Mouse (Mus musculus) kidney, adult 9 months (tissue): ENCODE results near the gene Pqlc3.
A peak's percentile ranks its signal among the peaks of the same experiment; 100 is the strongest.

ENCODE experiments used
- DNase-seq: peaks from one replicate; pipeline ENCODE4 v3.0.0; 2022

Gene Pqlc3

GRCm38 (mm10) chr12:17001211-17001610, 1.0 kb upstream of the Pqlc3 start:
- no peak for DNase-seq

GRCm38 (mm10) chr12:17000628-17001027, 420 bp upstream of the Pqlc3 start:
- no peak for DNase-seq

GRCm38 (mm10) chr12:16999146-16999545, 1.1 kb downstream of the Pqlc3 start:
- no peak for DNase-seq

- no peak for DNase-seq
Measured at GRCm38 (mm10) chr12:16996886-16997462, 3.2 kb downstream of the Pqlc3 start.

GRCm38 (mm10) chr12:16996281-16996680, 3.9 kb downstream of the Pqlc3 start:
- no peak for DNase-seq

GRCm38 (mm10) chr12:16994291-16994690, 5.9 kb downstream of the Pqlc3 start:
- no peak for DNase-seq

GRCm38 (mm10) chr12:16992355-16992754, 7.9 kb downstream of the Pqlc3 start:
- DNase-seq: no peak

DNA sequence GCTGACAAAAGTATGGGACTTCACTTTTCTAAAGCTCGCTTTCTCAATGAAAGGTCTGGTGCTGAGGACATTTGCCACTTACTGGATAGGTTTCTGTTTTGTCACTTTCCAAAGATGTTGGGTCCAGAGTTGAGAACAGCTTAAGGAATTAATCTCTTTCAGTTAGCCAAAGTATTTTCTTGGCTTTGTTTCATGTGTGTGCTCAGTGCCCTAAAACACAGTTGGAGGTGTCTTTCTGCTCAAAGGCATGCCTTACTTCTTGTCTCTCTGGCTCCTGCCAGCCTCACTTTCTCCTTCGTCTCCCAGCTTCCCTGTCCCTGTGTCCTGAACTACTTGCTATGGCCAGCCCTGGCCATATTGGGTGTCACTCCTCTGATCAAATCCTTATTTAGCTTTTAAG, 8.8 kb downstream of the Pqlc3 start:
- no peak for DNase-seq

- DNase-seq: no peak
Measured at GRCm38 (mm10) chr12:16985778-16986177, 14.4 kb downstream of the Pqlc3 start.

DNA sequence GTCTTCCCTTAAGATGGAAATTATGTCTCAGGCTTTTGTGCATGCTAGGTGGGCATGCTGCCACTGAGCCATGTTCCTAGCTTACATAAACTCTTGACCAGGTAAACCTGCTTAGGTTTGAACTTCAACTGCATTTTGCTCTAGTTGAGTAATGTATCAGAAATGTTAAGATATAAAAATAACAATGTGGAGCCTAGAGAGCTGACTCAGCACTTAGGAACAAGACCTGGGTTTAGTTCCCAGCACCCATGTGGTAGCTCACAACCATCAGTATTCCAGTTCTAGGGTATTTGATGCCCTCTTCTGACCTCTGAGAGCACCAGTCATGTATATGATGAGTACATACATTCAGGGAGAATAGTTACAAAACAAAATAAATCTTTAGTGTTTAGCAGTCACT, 23.1 kb downstream of the Pqlc3 start:
- no peak for DNase-seq

GRCm38 (mm10) chr12:16966811-16967210, 33.4 kb downstream of the Pqlc3 start:
- no peak for DNase-seq

DNA sequence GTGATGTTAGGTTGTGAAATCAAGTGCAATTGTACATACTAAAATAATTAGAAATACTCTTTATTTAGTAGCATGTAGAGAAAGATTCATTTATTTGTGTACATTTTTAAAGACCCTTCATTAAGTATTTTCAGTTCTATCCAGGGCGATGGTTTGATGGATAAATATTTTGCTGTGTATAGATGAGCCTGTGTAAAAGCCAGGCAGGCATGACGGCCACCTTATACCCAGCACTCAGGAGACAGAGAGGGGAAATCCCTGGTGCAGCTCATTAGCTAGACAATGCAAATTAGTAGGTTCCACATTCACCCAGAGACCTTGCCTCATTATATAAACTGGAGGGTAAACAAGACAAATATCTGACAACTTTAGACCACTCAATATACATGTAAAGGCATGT, 36.9 kb downstream of the Pqlc3 start:
- no peak for DNase-seq

DNA sequence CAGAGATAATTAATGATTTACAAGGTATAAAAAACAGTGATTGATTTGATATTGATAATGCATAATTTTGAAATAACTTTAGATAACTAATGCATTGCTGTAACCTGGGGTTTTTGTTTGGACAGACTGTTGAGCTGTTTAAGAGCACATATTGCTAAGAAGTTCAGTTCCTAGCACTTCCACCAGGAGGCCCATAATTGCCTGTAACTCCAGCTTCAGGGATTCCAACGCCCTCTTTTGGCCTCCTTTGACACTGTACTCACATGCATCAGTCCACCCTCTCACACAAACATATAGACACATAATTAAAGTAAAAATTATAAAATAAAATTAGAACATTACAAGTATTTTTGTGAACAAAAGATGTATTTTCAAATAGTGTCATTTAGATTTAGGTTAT, 41.4 kb downstream of the Pqlc3 start:
- DNase-seq: peak; percentile 19

- no peak for DNase-seq
Measured at GRCm38 (mm10) chr12:16948239-16948638, 52.0 kb downstream of the Pqlc3 start.

- no peak for DNase-seq
Measured at GRCm38 (mm10) chr12:16941976-16942375, 58.2 kb downstream of the Pqlc3 start.
